Mouse (Mus musculus) heart, embryonic 13.5 days (tissue): Measurements from ENCODE around the gene Draxin. TPM values are rescaled to one million over a fixed set of nuclear protein-coding genes. Genes with fewer than 3 reads are reported as not detected.

Experiments
- ATAC-seq: fragments of 200-750 bp; cut with Nextera tagmentation; 2 replicates; pipeline ENCODE4 v1.8.0; 2017; ENCODE audit warnings: moderate TSS enrichment; ENCODE audit not compliant: insufficient number of reproducible peaks, low FRiP score, low TSS enrichment; ENCODE audit errors: extremely low read depth
- H3K27ac ChIP-seq: fragments of 300-500 bp; sonication (generic); replicated peaks from 2 replicates; pipeline ENCODE4 v1.5.1; 2015; ENCODE audit warnings: moderate library complexity, mild to moderate bottlenecking, inconsistent platforms
- H3K27me3 ChIP-seq: fragments of 300-500 bp; sonication (generic); replicated peaks from 2 replicates; pipeline ENCODE4 v1.6.1; 2015; ENCODE audit warnings: mild to moderate bottlenecking, inconsistent platforms
- H3K36me3 ChIP-seq: fragments of 300-500 bp; sonication (generic); 2 replicates; pipeline ENCODE4 v1.6.1; 2015; ENCODE audit warnings: mild to moderate bottlenecking, inconsistent platforms
- H3K4me1 ChIP-seq: fragments of 300-500 bp; sonication (generic); 2 replicates; pipeline ENCODE4 v1.6.1; 2015; ENCODE audit warnings: inconsistent platforms
- H3K4me2 ChIP-seq: fragments of 300-500 bp; sonication (generic); 2 replicates; pipeline ENCODE4 v1.6.1; 2015; ENCODE audit warnings: inconsistent platforms, mild to moderate bottlenecking, moderate library complexity
- H3K4me3 ChIP-seq: fragments of 300-500 bp; sonication (generic); 2 replicates; pipeline ENCODE4 v1.5.1; 2015; ENCODE audit warnings: moderate library complexity, mild to moderate bottlenecking, inconsistent platforms
- H3K9ac ChIP-seq: fragments of 300-500 bp; sonication (generic); 2 replicates; pipeline ENCODE4 v1.6.1; 2015; ENCODE audit warnings: inconsistent platforms, mild to moderate bottlenecking, moderate library complexity
- H3K9me3 ChIP-seq: fragments of 300-500 bp; sonication (generic); 2 replicates; pipeline ENCODE4 v1.6.1; 2016; ENCODE audit warnings: inconsistent platforms
- WGBS: fragments of 180-500 bp; shearing (Covaris S2); methylation state at CpG from one replicate; pipeline ENCODE4 v1.1.7; 2015; ENCODE audit warnings: mixed read lengths; 5-methylcytosine and 5-hydroxymethylcytosine counted together
- polyA plus RNA-seq: library from polyadenylated mRNA; unstranded; fragments of >200 nt; fragmentation: Nextera tagmentation; extraction: Ambion mirVana; gene quantifications from 2 replicates; pipeline ENCODE4 v1.2.1, GENCODE M21; 2015

Draxin gene
- polyA plus RNA-seq, 1 experiment from 2014 or later: 0.05 TPM

- Histone ChIP-seq H3K27ac (no peak overlapping the region), H3K4me2 (no peak overlapping the region), H3K9me3 (no peaks in the 10 kb centered on the region), H3K27me3 (no peaks in the 10 kb centered on the region), H3K9ac (no peak overlapping the region; the same call in 1 of the 2 replicates), H3K4me3 (no peak overlapping the region), H3K4me1 (peaks cover 48% of the 10 kb centered on the region), H3K36me3 (peaks cover 24% of the 10 kb centered on the region)
- WGBS: 41% methylated on average over 12 of the region's 12 CpGs
- ATAC-seq: no peak
Observed at GRCm38 (mm10) chr4:148082257-148083044, 48.0 kb downstream of the Draxin start.

GRCm38 (mm10) chr4:148081201-148081600, 49.3 kb downstream of the Draxin start:
- H3K9me3 ChIP-seq: no peaks in the 10 kb centered on the region
- H3K27ac ChIP-seq: no peak overlapping the region
- no peak overlapping the region for H3K4me3 ChIP-seq
- H3K4me1 ChIP-seq: peaks cover 37% of the 10 kb centered on the region
- no peaks in the 10 kb centered on the region for H3K27me3 ChIP-seq
- ATAC-seq: no peak
- peaks cover 24% of the 10 kb centered on the region for H3K36me3 ChIP-seq
- H3K4me2 ChIP-seq: no peak overlapping the region
- 90% methylated on average over 10 of the region's 10 CpGs for WGBS
- no peak overlapping the region for H3K9ac ChIP-seq

- H3K27me3 ChIP-seq: no peaks in the 10 kb centered on the region
- 96% methylated on average over 1 of the region's 1 CpGs for WGBS
- H3K36me3 ChIP-seq: peaks cover 24% of the 10 kb centered on the region
- peaks cover 31% of the 10 kb centered on the region for H3K4me1 ChIP-seq
- no peak overlapping the region for H3K9ac ChIP-seq
- no peak overlapping the region for H3K27ac ChIP-seq
- no peak overlapping the region for H3K4me3 ChIP-seq
- no peak overlapping the region for H3K4me2 ChIP-seq
- ATAC-seq: no peak
- H3K9me3 ChIP-seq: no peaks in the 10 kb centered on the region
Observed at GRCm38 (mm10) chr4:148080597-148080973, 49.9 kb downstream of the Draxin start.

GRCm38 (mm10) chr4:148079944-148080596, 50.4 kb downstream of the Draxin start:
- H3K4me3 ChIP-seq: no peak overlapping the region
- H3K27me3 ChIP-seq: no peaks in the 10 kb centered on the region
- ATAC-seq: no peak
- no peak overlapping the region for H3K9ac ChIP-seq
- 85% methylated on average over 8 of the region's 8 CpGs for WGBS
- peaks cover 27% of the 10 kb centered on the region for H3K4me1 ChIP-seq
- peaks cover 24% of the 10 kb centered on the region for H3K36me3 ChIP-seq
- no peak overlapping the region for H3K4me2 ChIP-seq
- H3K27ac ChIP-seq: no peak overlapping the region
- H3K9me3 ChIP-seq: no peaks in the 10 kb centered on the region

- WGBS: 67% methylated on average over 6 of the region's 6 CpGs
- no peak overlapping the region for H3K4me2 ChIP-seq
- no peak overlapping the region for H3K27ac ChIP-seq
- no peaks in the 10 kb centered on the region for H3K9me3 ChIP-seq
- H3K36me3 ChIP-seq: peaks cover 24% of the 10 kb centered on the region
- H3K27me3 ChIP-seq: no peaks in the 10 kb centered on the region
- no peak for ATAC-seq
- H3K4me3 ChIP-seq: no peak overlapping the region
- H3K4me1 ChIP-seq: peaks cover 23% of the 10 kb centered on the region
- no peak overlapping the region for H3K9ac ChIP-seq
Observed at GRCm38 (mm10) chr4:148079212-148079611, 51.3 kb downstream of the Draxin start.

GRCm38 (mm10) chr4:148075881-148076280, 54.6 kb downstream of the Draxin start:
- H3K27ac ChIP-seq: no peak overlapping the region
- no peak for ATAC-seq
- H3K4me2 ChIP-seq: no peak overlapping the region
- 79% methylated on average over 6 of the region's 6 CpGs for WGBS
- peaks cover 4% of the 10 kb centered on the region; the same call in 1 of the 2 replicates for H3K4me1 ChIP-seq
- no peaks in the 10 kb centered on the region for H3K9me3 ChIP-seq
- no peak overlapping the region for H3K4me3 ChIP-seq
- H3K36me3 ChIP-seq: peaks cover 13% of the 10 kb centered on the region
- H3K9ac ChIP-seq: peak overlapping the region; percentile 70; the same call in 1 of the 2 replicates
- H3K27me3 ChIP-seq: no peaks in the 10 kb centered on the region

GRCm38 (mm10) chr4:148075259-148075658, 55.2 kb downstream of the Draxin start:
- Histone ChIP-seq H3K9me3 (no peaks in the 10 kb centered on the region), H3K9ac (peak overlapping the region; percentile 70), H3K4me1 (peaks cover 4% of the 10 kb centered on the region; the same call in 1 of the 2 replicates), H3K4me2 (peak overlapping the region; percentile 70), H3K27ac (no peak overlapping the region), H3K27me3 (no peaks in the 10 kb centered on the region), H3K4me3 (peak overlapping the region; percentile 45), H3K36me3 (peaks cover 7% of the 10 kb centered on the region)
- no peak for ATAC-seq
- 37% methylated on average over 21 of the region's 21 CpGs for WGBS

GRCm38 (mm10) chr4:148074521-148075189, 55.8 kb downstream of the Draxin start:
- peak overlapping the region; percentile 70 for H3K9ac ChIP-seq
- peaks cover 4% of the 10 kb centered on the region; the same call in 1 of the 2 replicates for H3K4me1 ChIP-seq
- H3K4me3 ChIP-seq: peak overlapping the region; percentile 45
- 36% methylated on average over 17 of the region's 17 CpGs for WGBS
- H3K36me3 ChIP-seq: peaks cover 1% of the 10 kb centered on the region; the same call in 1 of the 2 replicates
- no peaks in the 10 kb centered on the region for H3K27me3 ChIP-seq
- H3K27ac ChIP-seq: no peak overlapping the region
- ATAC-seq: no peak
- peak overlapping the region; percentile 70 for H3K4me2 ChIP-seq
- no peaks in the 10 kb centered on the region for H3K9me3 ChIP-seq

- H3K36me3 ChIP-seq: no peaks in the 10 kb centered on the region
- 50% methylated on average over 5 of the region's 5 CpGs for WGBS
- no peak overlapping the region for H3K27ac ChIP-seq
- no peak overlapping the region for H3K9ac ChIP-seq
- peaks cover 8% of the 10 kb centered on the region for H3K4me1 ChIP-seq
- no peak for ATAC-seq
- no peak overlapping the region for H3K4me3 ChIP-seq
- H3K4me2 ChIP-seq: no peak overlapping the region
- no peaks in the 10 kb centered on the region; the same call in 1 of the 2 replicates for H3K27me3 ChIP-seq
- no peaks in the 10 kb centered on the region for H3K9me3 ChIP-seq
Observed at GRCm38 (mm10) chr4:148071508-148071907, 59.0 kb downstream of the Draxin start.

- Histone ChIP-seq H3K4me3 (no peak overlapping the region), H3K27ac (no peak overlapping the region), H3K27me3 (no peaks in the 10 kb centered on the region; the same call in 1 of the 2 replicates), H3K9ac (no peak overlapping the region), H3K4me2 (no peak overlapping the region), H3K36me3 (no peaks in the 10 kb centered on the region), H3K4me1 (peaks cover 10% of the 10 kb centered on the region), H3K9me3 (no peaks in the 10 kb centered on the region)
- WGBS: 70% methylated on average over 9 of the region's 9 CpGs
- ATAC-seq: no peak
Observed at GRCm38 (mm10) chr4:148069602-148070218, 60.8 kb downstream of the Draxin start.

- Histone ChIP-seq H3K27ac (no peak overlapping the region), H3K4me2 (no peak overlapping the region), H3K36me3 (no peaks in the 10 kb centered on the region), H3K4me1 (peaks cover 10% of the 10 kb centered on the region), H3K27me3 (no peaks in the 10 kb centered on the region; the same call in 1 of the 2 replicates), H3K9me3 (no peaks in the 10 kb centered on the region), H3K4me3 (no peak overlapping the region), H3K9ac (no peak overlapping the region)
- no peak for ATAC-seq
- 84% methylated on average over 8 of the region's 8 CpGs for WGBS
Observed at GRCm38 (mm10) chr4:148067346-148067745, 63.2 kb downstream of the Draxin start.
